Comparison of ENCODE assay signal across 32 mouse cellular contexts in genomic region chr5:148998512-148998911, GRCm38 (mm10). TPM values are rescaled to one million over a fixed set of nuclear protein-coding genes. Genes with fewer than 3 reads are reported as not detected.
A peak's percentile ranks its signal among the peaks of the same experiment; 100 is the strongest.
DNase-seq lines count a peak whose midpoint lies in the region; TF ChIP-seq lines count a peak whose summit lies in the region.
"Had no signal": no experiment of that assay in that cellular context is flagged by ENCODE, and none has a peak within 500 bp of the region (broad histone marks: within the 10 kb centered on the region; RNA-seq: fewer than 3 reads in every experiment).

No protein-coding gene starts in this region.

- H3K4me3 ChIP-seq in kidney, adult 2 months (ENCODE audit: insufficient read depth, low read depth, low read length), result no peak overlapping the region
- no peak overlapping the region for H3K4me3 ChIP-seq in testis, adult 2 months (ENCODE audit: control insufficient read depth, low read depth, low read length)
- H3K4me3 ChIP-seq: embryonic facial prominence, embryonic 10.5 days; embryonic facial prominence, embryonic 13.5 days; erythroblast, embryonic 14.5 days; forebrain, embryonic 12.5 days; forebrain, embryonic 15.5 days; heart, embryonic 12.5 days; heart, embryonic 15.5 days; hindbrain, embryonic 10.5 days; hindbrain, embryonic 13.5 days had no signal

- peaks cover 34% of the 10 kb centered on the region for H3K4me1 ChIP-seq in kidney, adult 2 months (ENCODE audit: control insufficient read depth, insufficient read depth, low read length)
- peaks cover 22% of the 10 kb centered on the region for H3K4me1 ChIP-seq in testis, adult 2 months (ENCODE audit: control insufficient read depth, insufficient read depth, low read length)

- no peak for TF ChIP-seq POLR2A in kidney, adult 2 months (IDR thresholded peaks at IDR 0.05; ENCODE audit: low read depth, low read length)
- TF ChIP-seq POLR2A in testis, adult 2 months (IDR thresholded peaks at IDR 0.05; ENCODE audit: control insufficient read depth, low read depth, low read length), result no peak

- no peak overlapping the region for H3K27ac ChIP-seq in kidney, adult 2 months (ENCODE audit: insufficient read depth, low read depth, low read length)
- 0 out of 2 replicates have a peak overlapping the region, but pooled peaks have one; percentile 19 for H3K27ac ChIP-seq in testis, adult 2 months (ENCODE audit: control insufficient read depth, insufficient read depth, low read depth, low read length)
- H3K27ac ChIP-seq: embryonic facial prominence, embryonic 10.5 days; embryonic facial prominence, embryonic 13.5 days; forebrain, embryonic 12.5 days; forebrain, embryonic 15.5 days; heart, embryonic 15.5 days; hindbrain, embryonic 10.5 days; hindbrain, embryonic 13.5 days had no signal

- WGBS in kidney, adult 2 months, result 75% methylated on average over 14 of the region's 14 CpGs

- TF ChIP-seq CTCF in kidney, adult 2 months (conservative IDR thresholded peaks at IDR 0.05; ENCODE audit: insufficient read depth, insufficient read length, low read depth, low read length), result no peak
- TF ChIP-seq CTCF in testis, adult 2 months (IDR thresholded peaks at IDR 0.05; ENCODE audit: control insufficient read depth, insufficient read depth, insufficient replicate concordance, low read depth, low read length), result no peak

- no peaks in the 10 kb centered on the region for H3K27me3 ChIP-seq in kidney, adult 2 months (replicated peaks; ENCODE audit: control insufficient read depth, insufficient read depth, low read length)
- no peaks in the 10 kb centered on the region for H3K27me3 ChIP-seq in testis, adult 2 months (ENCODE audit: control insufficient read depth, insufficient read depth, low read length)
- H3K27me3 ChIP-seq: CH12.LX; embryonic facial prominence, embryonic 13.5 days; forebrain, embryonic 15.5 days; heart, embryonic 12.5 days; heart, embryonic 15.5 days; hindbrain, embryonic 13.5 days; Patski had no signal

- DNase-seq in kidney, adult 2 months, result peak; percentile 33
- DNase-seq in kidney, postnatal 36 days, result no peak
- peak; percentile 39 for DNase-seq in kidney, postnatal 10 days
- no peak for DNase-seq in kidney, postnatal 25 days
- DNase-seq in testis, postnatal 14 days (ENCODE audit: low spot score), result no peak
- DNase-seq: adrenal gland, postnatal 25 days; B cell, adult 2 months; cerebellum, adult 11-12 months; cerebellum, adult 8-10 months; cerebellum, postnatal 10 days; cerebellum, postnatal 36 days; embryo, embryonic 11 days; gastrocnemius, postnatal 25 days; heart, adult 18-20 months; heart, postnatal 10 days; heart, postnatal 36 days had no signal

- no peaks in the 10 kb centered on the region for H3K36me3 ChIP-seq in kidney, adult 2 months (ENCODE audit: control insufficient read depth, insufficient read depth, low read length)
- H3K36me3 ChIP-seq in testis, adult 2 months (ENCODE audit: control insufficient read depth, insufficient read depth, low read length), result no peaks in the 10 kb centered on the region
- H3K36me3 ChIP-seq: embryonic facial prominence, embryonic 10.5 days; embryonic facial prominence, embryonic 13.5 days; forebrain, embryonic 12.5 days; forebrain, embryonic 15.5 days; G1E; heart, embryonic 12.5 days; heart, embryonic 15.5 days; hindbrain, embryonic 10.5 days; hindbrain, embryonic 13.5 days had no signal

RNA-seq across cellular contexts. Expression of gene Gm42791, which starts 3.6 kb away (rescaled TPM):
- not detected in 2 replicates for polyA plus RNA-seq in kidney, adult 2 months (2012; rRNA removed)
- not detected in 2 replicates for polyA plus RNA-seq in testis, adult 2 months (2012; rRNA removed)
- polyA plus RNA-seq: brain, embryonic 14.5 days; cortical plate, adult 2 months; G1E; gonadal fat pad, adult 2 months; heart, embryonic 12.5 days; Patski had no signal

Comparison
In these comparisons a context has a peak if more than half of its experiments do, and no peak if none do; other contexts are left out.
1. DNase-seq: peak in kidney, adult 2 months (single experiment) and kidney, postnatal 10 days (single experiment); none in kidney, postnatal 36 days (0 of 2), kidney, postnatal 25 days (0 of 2) and testis, postnatal 14 days (single experiment).